Mouse (Mus musculus) urinary bladder, postnatal 10 days (tissue): ENCODE results near the gene Ssr1.

Source experiments
- DNase-seq: peaks from one replicate; pipeline ENCODE4 v3.0.0; 2022; ENCODE audit warnings: low spot score

The Ssr1 gene

GRCm38 (mm10) chr13:37993704-37994404 lies at the start of gene Ssr1:
Ssr1 (minus strand) TSS chr13:37994217.
- DNase-seq = peak; percentile 84

GRCm38 (mm10) chr13:38037811-38038210 lies 43.8 kb upstream of the Ssr1 start:
- DNase-seq = no peak

- DNase-seq = peak; percentile 87
These were observed 43.1 kb upstream of the Ssr1 start, which contains the start of gene Cage1 for GRCm38 (mm10) chr13:38037044-38037687. Cage1 (minus strand) TSS chr13:38037069.

- no peak for DNase-seq
These were observed 42.5 kb upstream of the Ssr1 start, which contains the start of gene Riok1 for GRCm38 (mm10) chr13:38036343-38037043. Riok1 (plus strand) TSS chr13:38036995.

GRCm38 (mm10) chr13:38028407-38028806 lies 34.4 kb upstream of the Ssr1 start:
- no peak for DNase-seq

GRCm38 (mm10) chr13:38027618-38028248 lies 33.7 kb upstream of the Ssr1 start:
- DNase-seq = no peak

- no peak for DNase-seq
These were observed 31.9 kb upstream of the Ssr1 start for GRCm38 (mm10) chr13:38025874-38026273.

- no peak for DNase-seq
These were observed 24.8 kb upstream of the Ssr1 start for GRCm38 (mm10) chr13:38018791-38019190.

- DNase-seq = no peak
These were observed 21.6 kb upstream of the Ssr1 start for GRCm38 (mm10) chr13:38015591-38015990.

GRCm38 (mm10) chr13:38012436-38012835 lies 18.4 kb upstream of the Ssr1 start:
- no peak for DNase-seq

GRCm38 (mm10) chr13:38010444-38010910 lies 16.5 kb upstream of the Ssr1 start:
- DNase-seq = no peak

- DNase-seq = no peak
These were observed 15.8 kb upstream of the Ssr1 start for GRCm38 (mm10) chr13:38009721-38010408.

- no peak for DNase-seq
These were observed 14.0 kb upstream of the Ssr1 start for GRCm38 (mm10) chr13:38007972-38008371.

- no peak for DNase-seq
These were observed 8.4 kb upstream of the Ssr1 start for GRCm38 (mm10) chr13:38002461-38002860.

- DNase-seq = no peak
These were observed 5.7 kb upstream of the Ssr1 start for GRCm38 (mm10) chr13:37999713-38000112.

- no peak for DNase-seq
These were observed 360 bp upstream of the Ssr1 start for GRCm38 (mm10) chr13:37994405-37994749.

- no peak for DNase-seq
These were observed 677 bp downstream of the Ssr1 start for GRCm38 (mm10) chr13:37993376-37993703.

GRCm38 (mm10) chr13:37992638-37993371 lies 1.2 kb downstream of the Ssr1 start:
- no peak for DNase-seq

GRCm38 (mm10) chr13:37989701-37990100 lies 4.3 kb downstream of the Ssr1 start:
- no peak for DNase-seq

- DNase-seq = no peak
These were observed 7.9 kb downstream of the Ssr1 start for GRCm38 (mm10) chr13:37986166-37986565.

GRCm38 (mm10) chr13:37981063-37981462 lies 13.0 kb downstream of the Ssr1 start:
- no peak for DNase-seq
